Mouse (Mus musculus) macrophage (primary cell): Measurements from ENCODE around the gene Tex44. TPM values are rescaled to one million over a fixed set of nuclear protein-coding genes. Genes with fewer than 3 reads are reported as not detected.

ENCODE experiments used
- polyA plus RNA-seq: library from polyadenylated mRNA; stranded (reverse); fragments of 250-400 nt; gene quantifications from 3 replicates; pipeline ENCODE4 v1.2.4, GENCODE M21; 2018; ENCODE audit warnings: inconsistent platforms

Tex44 gene
- polyA plus RNA-seq, 1 experiment from 2014 or later: not detected

Other genes starting within 250 kb of the Tex44 start
- gene B3gnt7, start 123.5 kb upstream of the Tex44 start, polyA plus RNA-seq: 1.0 to 6.1 TPM (median 2.4 TPM) in 3 replicates
- gene Ncl, start 66.9 kb upstream of the Tex44 start, polyA plus RNA-seq: 124 to 407 TPM (median 295 TPM) in 3 replicates
- gene Nmur1, start 101 bp upstream of the Tex44 start, polyA plus RNA-seq: not detected in 3 replicates
- gene Ptma, start 100.4 kb downstream of the Tex44 start, polyA plus RNA-seq: 808 to 1,710 TPM (median 1,042 TPM) in 3 replicates
- gene Pde6d, start 156.3 kb downstream of the Tex44 start, polyA plus RNA-seq: 23.4 to 36.5 TPM (median 31.5 TPM) in 3 replicates
- gene Cops7b, start 156.6 kb downstream of the Tex44 start, polyA plus RNA-seq: 8.6 to 14.1 TPM (median 11.7 TPM) in 3 replicates
- gene Nppc, start 244.2 kb downstream of the Tex44 start, polyA plus RNA-seq: not detected in 3 replicates